Mouse (Mus musculus) urinary bladder, postnatal 14 days (tissue): ENCODE data around the gene Dnajc12.
"Not testable (repeated sequence)": the region's sequence is repeated elsewhere in the genome, so short reads cannot be mapped to it uniquely, and the experiment has no call there.

Experiments
- DNase-seq: peaks from one replicate; pipeline ENCODE4 v3.0.0; 2021; ENCODE audit warnings: low spot score

The Dnajc12 gene

GRCm38 (mm10) chr10:63382372-63383279 is at the start of gene Dnajc12:
Gene Dnajc12 (plus strand): TSS chr10:63382443.
- peak; percentile 82 for DNase-seq

GRCm38 (mm10) chr10:63336901-63337300 is 45.3 kb upstream of the Dnajc12 start:
- no peak for DNase-seq

DNA sequence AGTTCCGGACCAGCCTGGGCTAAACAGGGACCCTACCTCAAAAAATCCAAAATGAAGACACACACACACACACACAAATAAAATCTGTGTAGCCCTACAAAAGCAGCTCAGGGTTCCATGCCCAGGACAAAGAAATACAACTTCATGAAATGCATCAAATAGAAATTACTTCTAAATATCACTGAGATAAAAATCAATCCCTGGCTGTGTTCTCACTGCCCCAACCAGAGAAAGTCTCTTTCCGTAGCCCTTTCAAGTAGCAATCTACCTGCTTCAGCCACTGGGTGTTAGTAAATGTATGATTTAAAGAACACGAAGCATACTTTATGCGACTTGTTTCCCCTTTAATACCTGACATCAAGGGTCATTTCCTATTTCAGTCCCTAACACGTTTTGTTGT is 44.9 kb upstream of the Dnajc12 start:
- no peak for DNase-seq

DNA sequence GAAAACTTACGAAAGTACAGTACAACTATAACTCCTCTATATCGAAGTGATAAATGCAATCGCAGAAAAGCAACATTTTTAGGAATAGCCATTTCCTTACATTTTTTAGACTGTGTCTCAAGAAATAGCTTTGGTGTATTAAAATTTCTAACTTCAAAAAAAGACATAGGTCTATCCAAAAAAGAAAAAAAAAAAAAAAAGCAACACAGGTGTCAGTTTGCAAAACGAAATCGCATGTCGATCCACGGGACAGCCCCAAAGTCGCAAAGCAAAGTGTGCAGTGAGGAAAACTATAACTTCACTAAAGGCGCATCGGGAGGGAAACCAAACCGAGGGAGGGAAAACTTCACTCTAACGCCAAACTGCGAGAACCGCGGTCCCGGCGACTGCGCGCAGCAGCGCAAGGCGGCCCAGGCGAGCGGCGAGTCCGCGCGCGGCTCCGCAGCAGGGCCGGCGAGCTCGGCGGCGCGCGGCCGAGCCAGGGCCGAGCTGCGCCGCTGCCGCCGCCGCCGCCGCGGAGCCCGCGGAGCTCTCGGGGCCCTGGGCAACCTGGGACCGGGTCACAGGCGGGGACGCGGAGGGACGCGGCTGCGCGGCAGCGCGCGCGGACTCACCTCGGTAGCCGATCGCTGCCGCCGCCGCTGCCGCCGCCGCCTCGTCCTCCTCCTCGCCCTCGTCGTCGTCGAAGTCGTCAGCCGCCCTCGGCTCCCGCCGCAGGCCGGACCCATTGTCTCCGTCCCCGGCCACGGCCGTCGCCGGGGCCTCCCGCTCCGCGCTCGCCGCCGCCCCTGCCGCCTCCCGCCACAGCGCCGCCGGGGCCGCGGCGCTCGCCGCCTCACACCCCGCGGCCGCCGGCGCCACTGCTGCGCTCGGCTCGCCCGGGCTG is 44.0 kb upstream of the Dnajc12 start:
- peak; percentile 61 for DNase-seq

- DNase-seq = peak; percentile 91
Observed at GRCm38 (mm10) chr10:63338914-63339643, 43.2 kb upstream of the Dnajc12 start.

DNA sequence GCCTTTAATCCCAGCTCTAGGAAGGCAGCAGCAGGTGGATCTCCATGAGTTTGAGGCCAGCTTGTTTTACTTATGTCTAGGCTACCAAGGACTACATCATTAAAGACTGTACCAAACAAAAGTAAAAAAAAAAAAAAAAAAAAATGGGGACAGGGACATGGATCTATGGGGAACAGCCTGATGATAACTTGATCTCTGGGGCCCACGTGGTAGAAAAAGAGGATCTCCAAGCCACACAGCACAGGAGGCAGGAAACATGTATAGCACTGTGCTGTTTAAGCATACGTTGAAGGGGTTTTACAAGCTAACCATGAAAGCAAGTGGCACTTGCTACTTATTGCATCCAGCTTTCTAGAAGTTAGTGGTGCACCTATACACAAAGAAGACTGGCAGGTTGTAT is 40.9 kb upstream of the Dnajc12 start:
- DNase-seq = no peak

- no peak for DNase-seq
Observed at GRCm38 (mm10) chr10:63344751-63345150, 37.5 kb upstream of the Dnajc12 start.

GRCm38 (mm10) chr10:63348291-63348690 is 34.0 kb upstream of the Dnajc12 start:
- DNase-seq = no peak

DNA sequence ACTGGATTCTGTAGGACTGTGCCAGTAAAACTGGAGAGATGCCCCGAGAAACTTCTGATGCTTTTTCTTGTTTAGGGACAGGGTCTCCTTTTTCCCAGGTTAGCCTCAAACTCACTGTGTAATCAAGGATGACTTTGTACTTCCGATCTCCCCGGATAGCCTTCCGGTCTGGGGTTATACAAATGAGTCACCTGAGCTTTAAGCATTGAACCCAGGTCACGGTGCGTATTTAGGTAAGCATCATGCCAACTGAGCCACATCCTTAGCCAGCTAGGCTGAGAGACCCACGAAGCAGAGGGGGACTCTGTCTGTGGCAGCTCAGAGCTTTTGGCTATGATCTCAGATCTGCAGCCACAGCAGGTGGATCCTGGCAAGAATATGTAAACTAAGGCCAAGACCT is 31.6 kb upstream of the Dnajc12 start:
- no peak for DNase-seq

DNA sequence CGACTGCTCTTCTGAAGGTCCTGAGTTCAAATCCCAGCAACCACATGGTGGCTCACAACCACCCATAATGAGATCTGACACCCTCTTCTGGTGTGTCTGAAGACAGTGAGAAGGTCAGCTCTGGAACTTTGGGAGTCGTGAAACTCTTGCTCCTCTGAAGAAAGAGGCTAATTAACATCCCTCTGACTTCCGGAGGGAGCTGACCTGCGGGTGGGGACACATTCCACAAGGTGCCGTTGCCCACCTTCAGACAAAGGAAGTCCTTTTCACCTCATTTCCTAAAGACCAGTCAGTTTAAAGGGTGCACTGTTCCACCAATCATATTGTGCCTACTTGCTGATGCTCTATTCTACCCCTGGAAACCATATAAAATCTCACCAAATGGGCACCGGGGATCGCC is 31.1 kb upstream of the Dnajc12 start:
- not testable (repeated sequence) for DNase-seq

GRCm38 (mm10) chr10:63352111-63352510 is 30.1 kb upstream of the Dnajc12 start:
- DNase-seq = no peak

DNA sequence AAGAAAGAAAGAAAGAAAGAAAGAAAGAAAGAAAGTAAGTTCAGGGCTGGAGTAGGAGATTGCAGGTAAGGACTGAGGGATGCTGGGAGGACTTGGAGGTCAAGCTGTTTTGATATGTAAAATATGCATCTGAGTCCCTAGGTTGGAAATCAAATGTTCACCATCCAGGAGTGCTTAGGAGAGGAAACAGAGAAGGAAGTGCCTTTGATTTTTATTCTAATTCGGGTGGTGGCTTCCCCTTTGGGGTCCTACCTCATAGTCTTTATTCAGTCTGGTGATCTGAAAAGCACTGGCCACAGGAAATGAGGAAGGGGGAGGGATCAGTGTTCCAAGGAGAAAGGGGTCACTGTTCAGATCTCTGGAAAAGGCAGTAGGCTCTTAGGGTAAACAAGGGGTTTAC is 21.7 kb upstream of the Dnajc12 start:
- DNase-seq = no peak

GRCm38 (mm10) chr10:63365918-63366455 is 16.3 kb upstream of the Dnajc12 start:
- DNase-seq = no peak

DNA sequence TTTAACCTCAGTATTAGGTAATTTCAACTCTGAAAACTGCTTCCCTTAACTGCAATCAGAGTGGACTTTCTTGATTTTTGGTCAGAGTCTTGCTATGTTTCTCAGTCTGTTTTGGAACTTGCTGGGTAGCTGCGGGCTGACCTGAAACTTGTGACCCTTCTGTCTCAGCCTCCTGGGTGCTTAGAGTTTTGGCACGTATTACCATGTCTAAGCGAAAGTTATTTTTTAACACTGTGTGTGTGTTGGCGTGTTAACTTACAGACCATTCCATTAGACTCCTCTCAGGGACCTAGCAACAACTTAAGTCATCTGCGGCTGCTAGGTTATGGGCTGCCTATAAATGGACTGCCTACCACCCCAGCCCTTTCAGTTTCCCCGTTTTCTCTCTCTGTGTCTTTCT is 14.9 kb upstream of the Dnajc12 start:
- DNase-seq = no peak

DNA sequence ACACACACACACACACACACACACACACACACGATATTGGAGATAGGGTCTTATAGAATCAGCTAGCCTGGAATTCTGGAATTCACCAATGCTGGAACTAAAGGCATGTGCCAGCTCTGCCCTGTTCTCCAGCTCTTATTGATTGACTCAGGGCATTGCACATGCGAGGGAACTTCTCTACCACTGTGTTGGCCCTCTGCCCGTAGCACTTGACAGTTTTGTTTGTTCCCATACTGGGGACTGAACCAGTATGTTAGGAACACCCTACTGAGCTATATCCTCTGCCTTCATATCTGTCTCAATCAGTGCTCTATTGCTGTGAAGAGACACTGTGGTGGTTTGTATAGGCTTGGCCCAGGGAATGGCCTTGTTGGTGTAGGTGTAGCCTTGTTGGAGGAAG is 14.2 kb upstream of the Dnajc12 start:
- no peak for DNase-seq

- DNase-seq = no peak
Observed at GRCm38 (mm10) chr10:63376303-63376702, 5.9 kb upstream of the Dnajc12 start.

DNA sequence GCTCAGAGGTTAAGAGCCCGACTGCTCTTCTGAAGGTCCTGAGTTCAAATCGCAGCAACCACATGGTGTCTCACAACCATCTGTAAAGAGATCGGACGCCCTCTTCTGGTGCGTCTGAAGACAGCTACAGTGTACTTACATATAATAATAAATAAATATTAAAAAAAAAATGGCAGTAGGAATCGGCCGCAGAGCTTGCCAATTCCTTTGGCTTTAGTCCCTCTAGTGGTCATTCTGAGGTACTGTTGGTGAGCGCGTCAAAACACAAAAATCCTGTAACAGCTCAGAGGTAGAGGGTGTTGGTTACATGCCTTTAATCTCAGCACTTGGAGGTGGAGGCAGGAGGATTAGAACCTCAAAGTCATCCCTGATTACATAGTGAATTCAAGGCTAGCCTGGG is 4.8 kb upstream of the Dnajc12 start:
- peak; percentile 52 for DNase-seq

GRCm38 (mm10) chr10:63378948-63379680 is 3.1 kb upstream of the Dnajc12 start:
- no peak for DNase-seq

- DNase-seq = no peak
Observed at GRCm38 (mm10) chr10:63381498-63382280, 554 bp upstream of the Dnajc12 start, which contains the start of gene Sirt1. Gene Sirt1 (minus strand): TSS chr10:63381704.

DNA sequence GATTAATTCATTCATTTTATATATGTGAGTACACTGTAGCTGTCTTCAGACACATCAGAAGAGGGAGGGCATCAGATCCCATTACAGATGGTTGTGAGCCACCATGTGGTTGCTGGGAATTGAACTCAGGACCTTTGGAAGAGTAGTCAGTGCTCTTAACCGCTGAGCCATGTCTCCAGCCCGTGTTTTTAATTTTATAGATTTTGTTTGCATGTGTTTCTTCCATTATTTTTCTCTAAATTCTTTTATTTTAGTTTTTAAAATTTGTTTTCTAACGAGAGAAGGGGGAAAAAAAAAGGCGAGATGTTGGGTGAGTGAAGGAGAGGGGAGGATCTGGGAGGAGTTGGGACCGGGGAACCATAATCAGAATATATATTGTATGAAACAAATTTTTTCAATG is 3.7 kb downstream of the Dnajc12 start:
- DNase-seq = not testable (repeated sequence)
